In the genomic region with DNA sequence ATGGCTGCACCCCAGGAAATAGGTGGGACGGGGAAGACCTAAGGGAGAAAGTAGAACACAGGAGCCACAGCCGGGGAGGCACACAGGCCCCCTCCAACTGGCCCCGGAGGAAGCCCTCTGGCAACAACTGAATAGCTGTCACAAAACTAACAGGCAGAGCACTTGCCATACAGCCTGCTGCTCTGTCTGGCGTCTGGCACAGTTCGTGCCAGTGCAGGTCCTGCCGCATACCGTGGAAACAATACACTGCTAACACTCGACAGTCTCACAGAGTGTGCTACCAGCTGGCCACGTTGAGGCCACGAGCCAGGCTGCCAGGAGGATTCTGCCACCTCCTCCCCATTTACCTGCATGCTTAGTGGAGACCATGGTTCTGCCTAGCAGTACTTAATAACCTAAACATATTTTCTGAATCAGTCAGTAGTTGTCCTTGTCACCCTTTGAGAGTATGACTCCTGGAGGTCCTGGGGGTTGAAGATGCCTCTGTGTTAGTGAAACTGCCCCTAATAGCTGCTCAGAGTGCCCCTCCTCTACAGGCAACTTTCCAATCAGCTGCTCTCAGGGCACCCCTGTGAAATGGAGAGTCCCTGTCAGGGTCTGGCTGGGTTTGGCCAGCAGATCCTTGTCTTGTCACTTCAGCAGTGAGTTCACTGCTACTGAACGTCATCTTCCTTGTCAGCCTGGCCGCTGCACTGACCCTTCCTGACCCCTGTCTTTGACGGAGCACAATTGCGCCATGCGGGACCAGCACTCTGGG, we compare ENCODE assay signal across 11 mouse cellular contexts.
DNase-seq lines count a peak whose midpoint lies in the region; ATAC-seq and TF ChIP-seq lines count a peak whose summit lies in the region.
"Had no signal": no experiment of that assay in that cellular context is flagged by ENCODE, and none has a peak within 500 bp of the region (broad histone marks: within the 10 kb centered on the region; RNA-seq: fewer than 3 reads in every experiment).

No protein-coding gene starts in this region.

- DNase-seq in cerebellum, postnatal 14 days = peak; percentile 59 to 61
- DNase-seq in cerebellum, adult 18-20 months = no peak
- DNase-seq in layer of hippocampus, postnatal 10 days (ENCODE audit: low spot score in 2 of 2) = peak; percentile 40 to 53
- no peak for DNase-seq in layer of hippocampus, adult 8-10 months (ENCODE audit: low spot score in 2 of 2)
- DNase-seq in forebrain, postnatal 0 days = peak; percentile 75
- DNase-seq in gastrocnemius, adult 18-20 months (ENCODE audit: low spot score) = no peak
- DNase-seq in ovary, postnatal 14 days (ENCODE audit: low spot score) = no peak

- H3K9ac ChIP-seq in forebrain, postnatal 0 days = no peak overlapping the region; the same call in 1 of the 2 replicates
- no peak overlapping the region for H3K9ac ChIP-seq in neural tube, embryonic 13.5 days
- H3K9ac ChIP-seq: limb, embryonic 15.5 days; lung, embryonic 14.5 days had no signal

- no peaks in the 10 kb centered on the region for H3K27me3 ChIP-seq in forebrain, postnatal 0 days (ENCODE audit: insufficient read depth, low read length)
- no peaks in the 10 kb centered on the region for H3K27me3 ChIP-seq in neural tube, embryonic 13.5 days
- H3K27me3 ChIP-seq: limb, embryonic 15.5 days had no signal

- ATAC-seq in forebrain, postnatal 0 days = peak; percentile 82
- ATAC-seq in neural tube, embryonic 13.5 days (ENCODE audit: low read depth) = no peak

- peaks cover 52% of the 10 kb centered on the region for H3K36me3 ChIP-seq in forebrain, postnatal 0 days (ENCODE audit: insufficient read depth)
- H3K36me3 ChIP-seq in neural tube, embryonic 13.5 days = peaks cover 60% of the 10 kb centered on the region

- TF ChIP-seq CTCF in forebrain, postnatal 0 days (IDR thresholded peaks at IDR 0.05; ENCODE audit: low read depth) = no peak

- WGBS in forebrain, postnatal 0 days = 36% methylated on average over 15 of the region's 15 CpGs
- WGBS in neural tube, embryonic 13.5 days = 64% methylated on average over 15 of the region's 15 CpGs

- H3K4me2 ChIP-seq in forebrain, postnatal 0 days (ENCODE audit: low read depth) = no peak overlapping the region
- no peak overlapping the region for H3K4me2 ChIP-seq in neural tube, embryonic 13.5 days
- H3K4me2 ChIP-seq: limb, embryonic 15.5 days; lung, embryonic 14.5 days had no signal

- H3K4me3 ChIP-seq in forebrain, postnatal 0 days (ENCODE audit: low read depth, low read length) = no peak overlapping the region
- no peak overlapping the region for H3K4me3 ChIP-seq in neural tube, embryonic 13.5 days
- H3K4me3 ChIP-seq: heart, adult 2 months; limb, embryonic 15.5 days had no signal

- no peaks in the 10 kb centered on the region for H3K4me1 ChIP-seq in forebrain, postnatal 0 days (ENCODE audit: insufficient read depth)
- peaks cover 19% of the 10 kb centered on the region for H3K4me1 ChIP-seq in neural tube, embryonic 13.5 days (replicated peaks)

- H3K9me3 ChIP-seq in forebrain, postnatal 0 days (ENCODE audit: low read length) = no peaks in the 10 kb centered on the region
- no peaks in the 10 kb centered on the region for H3K9me3 ChIP-seq in neural tube, embryonic 13.5 days

- peak overlapping the region; percentile 79 for H3K27ac ChIP-seq in forebrain, postnatal 0 days (ENCODE audit: low read depth, low read length)
- peak overlapping the region; percentile 23; the same call in 1 of the 2 replicates for H3K27ac ChIP-seq in neural tube, embryonic 13.5 days (replicated peaks)
- H3K27ac ChIP-seq: heart, adult 2 months; limb, embryonic 15.5 days had no signal

Comparison
In these comparisons a context has a peak if more than half of its experiments do, and no peak if none do; other contexts are left out.
1. DNase-seq: peak in cerebellum, postnatal 14 days (2 of 2), layer of hippocampus, postnatal 10 days (2 of 2) and forebrain, postnatal 0 days (single experiment); none in cerebellum, adult 18-20 months (0 of 2), layer of hippocampus, adult 8-10 months (0 of 2), gastrocnemius, adult 18-20 months (single experiment) and ovary, postnatal 14 days (single experiment).